Mouse (Mus musculus) hindbrain, embryonic 13.5 days (tissue): ENCODE results near the gene Ak3. TPM values are rescaled to one million over a fixed set of nuclear protein-coding genes. Genes with fewer than 3 reads are reported as not detected.
"Not testable (repeated sequence)": the region's sequence is repeated elsewhere in the genome, so short reads cannot be mapped to it uniquely, and the experiment has no call there.

Experiments used
- ATAC-seq: fragments of 200-750 bp; cut with Nextera tagmentation; 2 replicates; pipeline ENCODE4 v1.8.0; 2017; ENCODE audit warnings: moderate TSS enrichment; ENCODE audit not compliant: low FRiP score
- H3K27ac ChIP-seq: fragments of 300-500 bp; sonication (generic); 2 replicates; pipeline ENCODE4 v1.5.1; 2015; ENCODE audit warnings: inconsistent platforms, mild to moderate bottlenecking, moderate library complexity
- H3K27me3 ChIP-seq: fragments of 300-500 bp; sonication (generic); 2 replicates; pipeline ENCODE4 v1.6.1; 2015; ENCODE audit warnings: mild to moderate bottlenecking, inconsistent platforms
- H3K36me3 ChIP-seq: fragments of 300-500 bp; sonication (generic); 2 replicates; pipeline ENCODE4 v1.6.1; 2015; ENCODE audit warnings: mild to moderate bottlenecking, inconsistent platforms
- H3K4me1 ChIP-seq: fragments of 300-500 bp; sonication (generic); replicated peaks from 2 replicates; pipeline ENCODE4 v1.6.1; 2015; ENCODE audit warnings: inconsistent platforms
- H3K4me2 ChIP-seq: fragments of 300-500 bp; sonication (generic); 2 replicates; pipeline ENCODE4 v1.6.1; 2015; ENCODE audit warnings: inconsistent platforms, mild to moderate bottlenecking, moderate library complexity
- H3K4me3 ChIP-seq: fragments of 300-500 bp; sonication (generic); 2 replicates; pipeline ENCODE4 v1.5.1; 2015; ENCODE audit warnings: mild to moderate bottlenecking, inconsistent platforms
- H3K9ac ChIP-seq: fragments of 300-500 bp; sonication (generic); 2 replicates; pipeline ENCODE4 v1.6.1; 2015; ENCODE audit warnings: mild to moderate bottlenecking, inconsistent platforms
- H3K9me3 ChIP-seq: fragments of 300-500 bp; sonication (generic); 2 replicates; pipeline ENCODE4 v1.6.1; 2016; ENCODE audit warnings: inconsistent platforms
- WGBS: fragments of 180-500 bp; shearing (Covaris S2); methylation state at CpG from one replicate; pipeline ENCODE4 v1.1.7; 2015; 5-methylcytosine and 5-hydroxymethylcytosine counted together
- polyA plus RNA-seq: library from polyadenylated mRNA; unstranded; fragments of >200 nt; fragmentation: Nextera tagmentation; extraction: Ambion mirVana; gene quantifications from 2 replicates; pipeline ENCODE4 v1.2.1, GENCODE M21; 2015

The Ak3 gene
- polyA plus RNA-seq, 1 experiment from 2014 or later: 61.6 TPM

- no peaks in the 10 kb centered on the region for H3K9me3 ChIP-seq
- H3K36me3 ChIP-seq: peaks cover 76% of the 10 kb centered on the region
- H3K27ac ChIP-seq: no peak overlapping the region
- H3K4me3 ChIP-seq: no peak overlapping the region
- ATAC-seq: no peak
- H3K4me1 ChIP-seq: no peaks in the 10 kb centered on the region
- H3K9ac ChIP-seq: no peak overlapping the region
- no peak overlapping the region for H3K4me2 ChIP-seq
- WGBS: 91% methylated on average over 12 of the region's 12 CpGs
- no peaks in the 10 kb centered on the region for H3K27me3 ChIP-seq
These were observed 36.3 kb downstream of the Ak3 start for GRCm38 (mm10) chr19:29011355-29011990.

- no peak for ATAC-seq
- H3K9ac ChIP-seq: no peak overlapping the region
- H3K4me3 ChIP-seq: no peak overlapping the region
- H3K9me3 ChIP-seq: no peaks in the 10 kb centered on the region
- 94% methylated on average over 11 of the region's 11 CpGs for WGBS
- H3K4me1 ChIP-seq: no peaks in the 10 kb centered on the region
- H3K27ac ChIP-seq: no peak overlapping the region
- no peaks in the 10 kb centered on the region for H3K27me3 ChIP-seq
- H3K4me2 ChIP-seq: no peak overlapping the region
- peaks cover 61% of the 10 kb centered on the region for H3K36me3 ChIP-seq
These were observed 38.7 kb downstream of the Ak3 start for GRCm38 (mm10) chr19:29009046-29009445.

GRCm38 (mm10) chr19:29008069-29008706 lies 39.6 kb downstream of the Ak3 start:
- Histone ChIP-seq H3K4me3 (no peak overlapping the region), H3K36me3 (peaks cover 58% of the 10 kb centered on the region), H3K9me3 (no peaks in the 10 kb centered on the region), H3K4me2 (no peak overlapping the region), H3K27ac (no peak overlapping the region), H3K9ac (no peak overlapping the region), H3K27me3 (no peaks in the 10 kb centered on the region), H3K4me1 (no peaks in the 10 kb centered on the region)
- no peak for ATAC-seq
- WGBS: 85% methylated on average over 3 of the region's 3 CpGs

- H3K27me3 ChIP-seq, ATAC-seq, H3K4me2 ChIP-seq, H3K4me1 ChIP-seq, H3K27ac ChIP-seq, H3K4me3 ChIP-seq, H3K9ac ChIP-seq, H3K9me3 ChIP-seq: not testable (repeated sequence)
- peaks cover 62% of the 10 kb centered on the region for H3K36me3 ChIP-seq
- 98% methylated on average over 16 of the region's 16 CpGs for WGBS
These were observed 47.4 kb downstream of the Ak3 start for GRCm38 (mm10) chr19:29000321-29000720.

GRCm38 (mm10) chr19:28997976-28998630 lies 49.7 kb downstream of the Ak3 start:
- Histone ChIP-seq H3K9ac (no peak overlapping the region), H3K4me2 (no peak overlapping the region), H3K4me3 (no peak overlapping the region), H3K27me3 (no peaks in the 10 kb centered on the region), H3K9me3 (no peaks in the 10 kb centered on the region), H3K4me1 (peaks cover 10% of the 10 kb centered on the region), H3K36me3 (peaks cover 69% of the 10 kb centered on the region), H3K27ac (no peak overlapping the region)
- ATAC-seq: no peak
- WGBS: 97% methylated on average over 4 of the region's 4 CpGs

- peaks cover 42% of the 10 kb centered on the region for H3K36me3 ChIP-seq
- no peak overlapping the region for H3K4me2 ChIP-seq
- H3K27me3 ChIP-seq: no peaks in the 10 kb centered on the region
- H3K27ac ChIP-seq: peak overlapping the region; percentile 35; the same call in 1 of the 2 replicates
- H3K9ac ChIP-seq: 0 out of 2 replicates have a peak overlapping the region, but pooled peaks have one; percentile 24
- no peak overlapping the region for H3K4me3 ChIP-seq
- ATAC-seq: no peak
- peaks cover 19% of the 10 kb centered on the region for H3K4me1 ChIP-seq
- no peaks in the 10 kb centered on the region for H3K9me3 ChIP-seq
- WGBS: 88% methylated on average over 5 of the region's 5 CpGs
These were observed 52.4 kb downstream of the Ak3 start for GRCm38 (mm10) chr19:28995366-28995765.

- Histone ChIP-seq H3K4me1 (peaks cover 20% of the 10 kb centered on the region), H3K36me3 (peaks cover 37% of the 10 kb centered on the region), H3K27me3 (no peaks in the 10 kb centered on the region), H3K9ac (no peak overlapping the region), H3K9me3 (no peaks in the 10 kb centered on the region), H3K4me3 (no peak overlapping the region), H3K4me2 (no peak overlapping the region), H3K27ac (peak overlapping the region; percentile 35; the same call in 1 of the 2 replicates)
- no peak for ATAC-seq
- 59% methylated on average over 7 of the region's 7 CpGs for WGBS
These were observed 52.9 kb downstream of the Ak3 start for GRCm38 (mm10) chr19:28994870-28995269.

- no peak for ATAC-seq
- Histone ChIP-seq H3K9ac (peak overlapping the region; percentile 94), H3K36me3 (peaks cover 24% of the 10 kb centered on the region), H3K4me3 (peak overlapping the region; percentile 94), H3K4me1 (peaks cover 25% of the 10 kb centered on the region), H3K27me3 (no peaks in the 10 kb centered on the region), H3K9me3 (no peaks in the 10 kb centered on the region), H3K27ac (0 out of 2 replicates have a peak overlapping the region, but pooled peaks have one; percentile 93), H3K4me2 (peak overlapping the region; percentile 64)
- 76% methylated on average over 5 of the region's 5 CpGs for WGBS
These were observed 56.4 kb downstream of the Ak3 start for GRCm38 (mm10) chr19:28991391-28991790.

GRCm38 (mm10) chr19:28990590-28991221 lies 57.1 kb downstream of the Ak3 start:
- peak overlapping the region; percentile 64 for H3K4me2 ChIP-seq
- H3K4me1 ChIP-seq: peaks cover 25% of the 10 kb centered on the region
- peak overlapping the region; percentile 94 for H3K9ac ChIP-seq
- H3K27me3 ChIP-seq: no peaks in the 10 kb centered on the region
- H3K36me3 ChIP-seq: peaks cover 18% of the 10 kb centered on the region
- peak; percentile 68 for ATAC-seq
- WGBS: under 1% methylated on average over 41 of the region's 41 CpGs
- peak overlapping the region; percentile 94 for H3K4me3 ChIP-seq
- H3K9me3 ChIP-seq: no peaks in the 10 kb centered on the region
- H3K27ac ChIP-seq: peak overlapping the region; percentile 93

- peaks cover 13% of the 10 kb centered on the region for H3K36me3 ChIP-seq
- H3K4me3 ChIP-seq: peak within 1 kb of the TSS; percentile 94
- peak; percentile 97 for ATAC-seq
- H3K27me3 ChIP-seq: no peaks in the 10 kb centered on the region
- H3K4me1 ChIP-seq: peaks cover 22% of the 10 kb centered on the region
- no peaks in the 10 kb centered on the region for H3K9me3 ChIP-seq
- under 1% methylated on average over 37 of the region's 37 CpGs for WGBS
- peak within 1 kb of the TSS; percentile 64 for H3K4me2 ChIP-seq
- H3K9ac ChIP-seq: peak within 1 kb of the TSS; percentile 94
- H3K27ac ChIP-seq: peak within 1 kb of the TSS; percentile 93
These were observed 57.6 kb downstream of the Ak3 start, which contains the start of gene Cdc37l1 for GRCm38 (mm10) chr19:28990194-28990589. TSS of gene Cdc37l1 (plus strand) at chr19:28990352.

GRCm38 (mm10) chr19:28989515-28989914 lies 58.2 kb downstream of the Ak3 start:
- WGBS: 71% methylated on average over 8 of the region's 8 CpGs
- Histone ChIP-seq H3K4me2 (peak overlapping the region; percentile 64), H3K9ac (peak overlapping the region; percentile 94), H3K27ac (no peak overlapping the region), H3K4me1 (peaks cover 15% of the 10 kb centered on the region), H3K4me3 (peak overlapping the region; percentile 94), H3K27me3 (no peaks in the 10 kb centered on the region), H3K9me3 (no peaks in the 10 kb centered on the region), H3K36me3 (peaks cover 6% of the 10 kb centered on the region; the same call in 1 of the 2 replicates)
- no peak for ATAC-seq

- H3K4me2 ChIP-seq: no peak overlapping the region
- H3K36me3 ChIP-seq: no peaks in the 10 kb centered on the region
- H3K4me3 ChIP-seq: no peak overlapping the region
- no peak for ATAC-seq
- no peak overlapping the region for H3K9ac ChIP-seq
- H3K9me3 ChIP-seq: no peaks in the 10 kb centered on the region
- H3K4me1 ChIP-seq: no peaks in the 10 kb centered on the region
- no peaks in the 10 kb centered on the region for H3K27me3 ChIP-seq
- no peak overlapping the region for H3K27ac ChIP-seq
- 82% methylated on average over 7 of the region's 7 CpGs for WGBS
These were observed 65.1 kb downstream of the Ak3 start for GRCm38 (mm10) chr19:28982617-28983016.
